Mouse (Mus musculus) liver, postnatal 0 days (tissue): Measurements from ENCODE around the gene Olfr427.

Source experiments
- CTCF ChIP-seq: sonication (generic); IDR thresholded peaks from 2 replicates; pipeline ENCODE4 v1.5.1; 2016; ENCODE audit warnings: antibody characterized with exemption, low read depth
- EP300 ChIP-seq: IDR thresholded peaks from 2 replicates; pipeline ENCODE4 v1.6.1; 2016; ENCODE audit warnings: antibody characterized with exemption, low read depth, mild to moderate bottlenecking

DNA sequence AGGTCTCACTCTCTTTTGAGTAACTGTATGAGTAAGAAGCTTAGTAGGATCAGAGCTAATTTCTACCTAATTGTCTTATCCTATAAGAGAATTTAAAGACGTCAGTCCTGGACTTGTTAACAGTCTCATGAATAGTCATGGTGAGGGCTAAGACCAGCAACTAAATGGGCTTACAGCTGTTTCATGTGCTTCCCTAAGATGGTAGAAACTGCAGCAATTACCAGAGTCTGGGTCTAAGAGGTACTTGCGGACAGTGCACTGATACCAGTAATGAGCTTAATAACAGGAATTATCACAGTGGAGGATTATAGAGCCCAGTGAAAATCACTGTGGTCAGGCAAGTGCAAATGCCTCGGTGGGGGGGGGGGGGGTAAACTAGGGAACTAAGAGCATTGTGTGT lies 35.3 kb downstream of the Olfr427 start:
- TF ChIP-seq CTCF (no peak), EP300 (no peak)
